Mouse (Mus musculus) myocyte (in vitro differentiated cells): ENCODE measurements around the gene Mreg.

ENCODE experiments used
- SRF ChIP-seq: IDR thresholded peaks from one replicate; pipeline ENCODE4 v1.6.1; 2011; ENCODE audit warnings: low read depth; ENCODE audit not compliant: control insufficient read depth, insufficient read length
- TCF12 ChIP-seq: IDR thresholded peaks from one replicate; pipeline ENCODE4 v1.6.1; 2011; ENCODE audit warnings: mild to moderate bottlenecking, control low read depth; ENCODE audit not compliant: poor library complexity, insufficient read depth, severe bottlenecking

DNA sequence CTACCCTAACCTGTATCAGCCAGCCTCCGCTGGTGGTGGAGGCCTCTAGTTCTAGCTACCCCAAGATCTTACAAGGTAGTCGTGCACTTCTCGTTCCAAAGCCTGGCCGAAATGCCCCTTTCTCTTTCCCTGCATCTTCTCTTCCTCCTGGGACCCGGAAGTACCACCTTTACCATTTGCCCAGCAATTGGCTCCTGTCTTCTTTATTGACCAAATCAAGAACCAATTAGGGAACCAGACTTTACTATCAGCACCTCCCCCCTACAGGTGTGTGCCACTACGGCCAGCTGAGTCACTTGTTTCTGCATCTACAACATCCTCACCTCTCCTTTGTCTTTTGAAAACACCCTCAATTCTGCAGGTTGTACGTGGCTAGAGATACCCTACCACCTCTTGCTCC, 4.7 kb upstream of the Mreg start:
- TF ChIP-seq TCF12 (no peak), SRF (no peak)
